Mouse (Mus musculus): ENCODE data around the gene Erbb3.

- TF ChIP-seq CTCF (IDR thresholded peaks at IDR 0.05; ENCODE audit: low read depth) (no peak), EP300 (IDR thresholded peaks at IDR 0.05; ENCODE audit: low read depth) (no peak)
Measured at GRCm38 (mm10) chr10:128545570-128545898, 43.9 kb downstream of the Erbb3 start.
